Mouse (Mus musculus): ENCODE results near the gene Eif2b1. TPM values are rescaled to one million over a fixed set of nuclear protein-coding genes. Genes with fewer than 3 reads are reported as not detected.
"Not testable (repeated sequence)": the region's sequence is repeated elsewhere in the genome, so short reads cannot be mapped to it uniquely, and the experiment has no call there.

The Eif2b1 gene
- polyA plus RNA-seq, 1 experiment from 2014 or later = 67.8 TPM

DNA sequence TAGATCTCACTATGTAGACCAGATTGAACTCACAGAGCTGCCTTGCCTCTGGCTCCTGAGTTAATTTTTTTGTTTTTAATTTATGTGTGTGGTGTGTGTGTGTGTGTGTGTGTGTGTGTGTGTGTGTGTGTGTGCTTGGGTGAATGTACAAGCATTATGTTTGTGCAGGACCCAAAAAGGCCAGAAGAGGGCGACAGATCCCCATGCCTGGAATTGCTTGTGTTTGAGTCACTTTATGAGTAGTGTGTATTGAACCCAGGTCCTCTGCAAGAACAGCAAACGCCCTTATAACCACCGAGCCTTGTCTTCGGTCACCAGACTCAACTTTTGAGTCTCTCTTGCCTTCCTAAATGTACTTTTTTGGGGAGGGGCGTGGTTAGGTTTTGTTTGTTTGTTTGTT lies 23.4 kb upstream of the Eif2b1 start:
- no peaks in the 10 kb centered on the region for H3K27me3 ChIP-seq (ENCODE audit: control insufficient read depth, insufficient read depth, low read length)
- H3K27ac ChIP-seq (ENCODE audit: low read depth, low read length) = no peak overlapping the region
- WGBS = 71% methylated on average over 5 of the region's 5 CpGs
- ATAC-seq (ENCODE audit: low read depth) = no peak
- no peak overlapping the region for H3K4me2 ChIP-seq (ENCODE audit: low read depth, low read length)
- peaks cover 2% of the 10 kb centered on the region; the same call in 1 of the 2 replicates for H3K36me3 ChIP-seq (ENCODE audit: control insufficient read depth, insufficient read depth, low read length)
- no peak overlapping the region for H3K9ac ChIP-seq (replicated peaks; ENCODE audit: low read depth, low read length)
- peaks cover 8% of the 10 kb centered on the region for H3K4me1 ChIP-seq (ENCODE audit: control insufficient read depth, insufficient read depth, low read length)
- H3K4me3 ChIP-seq (ENCODE audit: low read depth, low read length) = no peak overlapping the region
- no peaks in the 10 kb centered on the region for H3K9me3 ChIP-seq (ENCODE audit: control insufficient read depth, low read length)

GRCm38 (mm10) chr5:124599726-124600125 lies 20.8 kb upstream of the Eif2b1 start:
- H3K4me1 ChIP-seq (ENCODE audit: control insufficient read depth, insufficient read depth, low read length); H3K27me3 ChIP-seq (ENCODE audit: control insufficient read depth, insufficient read depth, low read length); ATAC-seq (ENCODE audit: low read depth); H3K9ac ChIP-seq (replicated peaks; ENCODE audit: low read depth, low read length); H3K4me3 ChIP-seq (ENCODE audit: low read depth, low read length); H3K27ac ChIP-seq (ENCODE audit: low read depth, low read length); H3K9me3 ChIP-seq (ENCODE audit: control insufficient read depth, low read length): not testable (repeated sequence)
- WGBS = 61% methylated on average over 8 of the region's 8 CpGs
- H3K36me3 ChIP-seq (ENCODE audit: control insufficient read depth, insufficient read depth, low read length) = peaks cover 17% of the 10 kb centered on the region
- peak overlapping the region; percentile 94; the same call in 1 of the 2 replicates for H3K4me2 ChIP-seq (ENCODE audit: low read depth, low read length)

DNA sequence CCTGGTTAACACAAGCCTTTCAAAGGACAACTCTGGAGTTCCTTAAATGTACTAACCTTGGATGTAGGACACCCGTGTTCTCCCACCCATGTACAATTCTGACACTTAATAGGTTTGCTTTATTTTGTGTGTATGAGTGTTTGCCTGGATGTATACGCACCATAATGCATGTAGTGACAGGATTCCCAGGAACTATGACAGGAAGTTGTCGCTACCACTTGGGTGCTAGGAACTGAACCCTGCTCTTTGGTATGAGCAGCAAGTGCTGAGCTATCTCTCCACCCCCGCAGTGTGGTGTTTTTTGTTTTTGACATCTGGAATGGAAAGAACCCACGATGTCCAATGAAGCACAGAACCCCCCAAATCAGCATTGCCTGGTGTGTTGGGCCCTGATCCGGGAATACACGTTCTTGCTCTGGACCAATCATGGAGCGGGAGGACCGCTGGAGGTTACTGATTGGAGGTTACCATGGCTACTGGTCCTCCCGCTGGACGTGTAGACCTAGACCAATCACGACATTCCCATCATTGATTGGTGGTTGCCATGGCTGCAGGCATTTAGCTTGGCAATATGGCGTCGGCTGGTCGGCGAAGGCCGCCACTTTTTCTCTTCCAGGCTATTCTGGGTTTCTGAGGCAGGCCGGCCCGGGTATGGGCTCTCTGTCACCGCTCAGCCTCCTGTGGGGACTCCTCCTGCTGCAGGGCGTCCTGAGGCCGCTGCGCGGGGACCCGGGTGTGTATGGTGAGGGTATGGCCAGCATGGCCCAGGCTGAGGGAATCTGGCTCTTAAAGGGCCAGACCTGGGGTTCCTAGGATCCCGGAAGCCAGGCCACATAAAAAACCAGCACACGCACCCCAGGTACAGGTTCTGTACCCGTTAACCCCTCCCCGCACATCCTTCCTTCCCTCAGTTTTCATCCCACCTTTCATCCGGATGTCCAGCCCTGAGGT lies 19.6 kb upstream of the Eif2b1 start:
- H3K9me3 ChIP-seq (ENCODE audit: control insufficient read depth, low read length) = no peaks in the 10 kb centered on the region
- WGBS = 6% methylated on average over 30 of the region's 30 CpGs
- H3K36me3 ChIP-seq (ENCODE audit: control insufficient read depth, insufficient read depth, low read length) = peaks cover 27% of the 10 kb centered on the region
- peak; percentile 100 for ATAC-seq (ENCODE audit: low read depth)
- peak overlapping the region; percentile 55; the same call in 1 of the 2 replicates for H3K27ac ChIP-seq (ENCODE audit: low read depth, low read length)
- H3K4me2 ChIP-seq (ENCODE audit: low read depth, low read length) = peak overlapping the region; percentile 94
- peak overlapping the region; percentile 74 for H3K9ac ChIP-seq (replicated peaks; ENCODE audit: low read depth, low read length)
- no peaks in the 10 kb centered on the region for H3K27me3 ChIP-seq (ENCODE audit: control insufficient read depth, insufficient read depth, low read length)
- peaks cover 8% of the 10 kb centered on the region for H3K4me1 ChIP-seq (ENCODE audit: control insufficient read depth, insufficient read depth, low read length)
- peak overlapping the region; percentile 93 for H3K4me3 ChIP-seq (ENCODE audit: low read depth, low read length)

- no peaks in the 10 kb centered on the region for H3K4me1 ChIP-seq (ENCODE audit: control insufficient read depth, insufficient read depth, low read length)
- H3K9ac ChIP-seq (replicated peaks; ENCODE audit: low read depth, low read length) = no peak overlapping the region
- 98% methylated on average over 3 of the region's 3 CpGs for WGBS
- H3K27ac ChIP-seq (ENCODE audit: low read depth, low read length) = no peak overlapping the region
- H3K27me3 ChIP-seq (ENCODE audit: control insufficient read depth, insufficient read depth, low read length) = no peaks in the 10 kb centered on the region
- no peak overlapping the region for H3K4me3 ChIP-seq (ENCODE audit: low read depth, low read length)
- no peak for ATAC-seq (ENCODE audit: low read depth)
- no peak overlapping the region for H3K4me2 ChIP-seq (ENCODE audit: low read depth, low read length)
- H3K9me3 ChIP-seq (ENCODE audit: control insufficient read depth, low read length) = no peaks in the 10 kb centered on the region
- peaks cover 65% of the 10 kb centered on the region for H3K36me3 ChIP-seq (ENCODE audit: control insufficient read depth, insufficient read depth, low read length)
Measured at GRCm38 (mm10) chr5:124592768-124593167, 13.8 kb upstream of the Eif2b1 start.

- H3K36me3 ChIP-seq (ENCODE audit: control insufficient read depth, insufficient read depth, low read length) = peaks cover 34% of the 10 kb centered on the region
Measured at GRCm38 (mm10) chr5:124582515-124582914, 3.6 kb upstream of the Eif2b1 start.

DNA sequence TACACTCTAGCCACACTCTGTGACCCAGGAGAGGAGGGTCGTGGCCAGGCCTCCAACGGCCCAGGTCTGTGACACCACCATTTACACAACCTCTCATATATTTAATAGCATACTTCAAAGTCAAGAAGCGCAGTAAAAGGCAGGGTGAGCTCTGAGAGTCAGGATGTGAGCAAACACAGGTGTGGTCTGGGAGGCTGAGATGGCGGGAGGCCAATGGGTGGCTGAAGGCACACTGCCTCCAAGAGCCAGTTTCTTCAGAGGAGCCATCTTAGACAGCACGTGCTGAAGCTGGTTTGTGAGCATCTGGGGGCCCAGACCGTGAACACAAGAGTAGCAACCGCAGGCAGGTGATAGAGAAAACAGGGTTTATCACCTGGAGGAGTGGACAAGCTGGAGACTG lies 3.5 kb downstream of the Eif2b1 start:
- H3K9ac ChIP-seq (replicated peaks; ENCODE audit: low read depth, low read length) = no peak overlapping the region
- H3K9me3 ChIP-seq (ENCODE audit: control insufficient read depth, low read length) = no peaks in the 10 kb centered on the region
- no peak overlapping the region for H3K27ac ChIP-seq (ENCODE audit: low read depth, low read length)
- no peak overlapping the region for H3K4me3 ChIP-seq (ENCODE audit: low read depth, low read length)
- H3K27me3 ChIP-seq (ENCODE audit: control insufficient read depth, insufficient read depth, low read length) = no peaks in the 10 kb centered on the region
- H3K4me1 ChIP-seq (ENCODE audit: control insufficient read depth, insufficient read depth, low read length) = peaks cover 14% of the 10 kb centered on the region
- no peak for ATAC-seq (ENCODE audit: low read depth)
- no peak overlapping the region for H3K4me2 ChIP-seq (ENCODE audit: low read depth, low read length)
- peaks cover 50% of the 10 kb centered on the region for H3K36me3 ChIP-seq (ENCODE audit: control insufficient read depth, insufficient read depth, low read length)
- 91% methylated on average over 7 of the region's 7 CpGs for WGBS

More at GRCm38 (mm10) chr5:124582515-124582914, 3.6 kb upstream of the Eif2b1 start:
- Histone ChIP-seq H3K4me1 (ENCODE audit: control insufficient read depth, insufficient read depth, low read length) (peaks cover 14% of the 10 kb centered on the region), H3K9me3 (ENCODE audit: control insufficient read depth, low read length) (no peaks in the 10 kb centered on the region), H3K27ac (ENCODE audit: low read depth, low read length) (no peak overlapping the region), H3K4me2 (ENCODE audit: low read depth, low read length) (no peak overlapping the region), H3K4me3 (ENCODE audit: low read depth, low read length) (no peak overlapping the region), H3K9ac (replicated peaks; ENCODE audit: low read depth, low read length) (no peak overlapping the region), H3K27me3 (ENCODE audit: control insufficient read depth, insufficient read depth, low read length) (no peaks in the 10 kb centered on the region)
- WGBS = 96% methylated on average over 5 of the region's 5 CpGs
- ATAC-seq (ENCODE audit: low read depth) = no peak

GRCm38 (mm10) chr5:124571068-124571467 lies 7.9 kb downstream of the Eif2b1 start:
- Histone ChIP-seq H3K36me3 (ENCODE audit: control insufficient read depth, insufficient read depth, low read length) (peaks cover 71% of the 10 kb centered on the region), H3K9me3 (ENCODE audit: control insufficient read depth, low read length) (no peaks in the 10 kb centered on the region), H3K27ac (ENCODE audit: low read depth, low read length) (no peak overlapping the region), H3K4me2 (ENCODE audit: low read depth, low read length) (no peak overlapping the region), H3K4me3 (ENCODE audit: low read depth, low read length) (no peak overlapping the region), H3K27me3 (ENCODE audit: control insufficient read depth, insufficient read depth, low read length) (no peaks in the 10 kb centered on the region), H3K9ac (replicated peaks; ENCODE audit: low read depth, low read length) (no peak overlapping the region), H3K4me1 (ENCODE audit: control insufficient read depth, insufficient read depth, low read length) (no peaks in the 10 kb centered on the region)
- WGBS = 88% methylated on average over 12 of the region's 12 CpGs
- ATAC-seq (ENCODE audit: low read depth) = no peak

GRCm38 (mm10) chr5:124555145-124555544 lies 23.8 kb downstream of the Eif2b1 start:
- no peak overlapping the region for H3K9ac ChIP-seq (replicated peaks; ENCODE audit: low read depth, low read length)
- WGBS = 87% methylated on average over 1 of the region's 1 CpGs
- no peaks in the 10 kb centered on the region for H3K9me3 ChIP-seq (ENCODE audit: control insufficient read depth, low read length)
- no peak for ATAC-seq (ENCODE audit: low read depth)
- no peaks in the 10 kb centered on the region for H3K27me3 ChIP-seq (ENCODE audit: control insufficient read depth, insufficient read depth, low read length)
- no peak overlapping the region for H3K4me3 ChIP-seq (ENCODE audit: low read depth, low read length)
- H3K27ac ChIP-seq (ENCODE audit: low read depth, low read length) = no peak overlapping the region
- no peak overlapping the region for H3K4me2 ChIP-seq (ENCODE audit: low read depth, low read length)
- H3K36me3 ChIP-seq (ENCODE audit: control insufficient read depth, insufficient read depth, low read length) = peaks cover 41% of the 10 kb centered on the region
- peaks cover 6% of the 10 kb centered on the region; the same call in 1 of the 2 replicates for H3K4me1 ChIP-seq (ENCODE audit: control insufficient read depth, insufficient read depth, low read length)

- Histone ChIP-seq H3K36me3 (ENCODE audit: control insufficient read depth, insufficient read depth, low read length) (peaks cover 29% of the 10 kb centered on the region), H3K27me3 (ENCODE audit: control insufficient read depth, insufficient read depth, low read length) (no peaks in the 10 kb centered on the region), H3K4me3 (ENCODE audit: low read depth, low read length) (peak overlapping the region; percentile 88), H3K9me3 (ENCODE audit: control insufficient read depth, low read length) (no peaks in the 10 kb centered on the region), H3K4me1 (ENCODE audit: control insufficient read depth, insufficient read depth, low read length) (peaks cover 6% of the 10 kb centered on the region; the same call in 1 of the 2 replicates), H3K9ac (replicated peaks; ENCODE audit: low read depth, low read length) (no peak overlapping the region), H3K4me2 (ENCODE audit: low read depth, low read length) (peak overlapping the region; percentile 63), H3K27ac (ENCODE audit: low read depth, low read length) (no peak overlapping the region)
- WGBS = 80% methylated on average over 6 of the region's 6 CpGs
- ATAC-seq (ENCODE audit: low read depth) = no peak
Measured at GRCm38 (mm10) chr5:124553607-124554006, 25.3 kb downstream of the Eif2b1 start.

All from neural tube, embryonic 14.5 days (tissue).